Mouse (Mus musculus) urinary bladder, adult 18-20 months (tissue): ENCODE results near the gene Pdlim3.
A peak's percentile ranks its signal among the peaks of the same experiment; 100 is the strongest.
"Not testable (repeated sequence)": the region's sequence is repeated elsewhere in the genome, so short reads cannot be mapped to it uniquely, and the experiment has no call there.

Experiments
- DNase-seq, 2 experiments: peaks; one replicate each; pipeline ENCODE4 v3.0.0; 2022; ENCODE audit warnings: low spot score in 2 of 2, mixed read lengths in 2 of 2

The Pdlim3 gene

DNA sequence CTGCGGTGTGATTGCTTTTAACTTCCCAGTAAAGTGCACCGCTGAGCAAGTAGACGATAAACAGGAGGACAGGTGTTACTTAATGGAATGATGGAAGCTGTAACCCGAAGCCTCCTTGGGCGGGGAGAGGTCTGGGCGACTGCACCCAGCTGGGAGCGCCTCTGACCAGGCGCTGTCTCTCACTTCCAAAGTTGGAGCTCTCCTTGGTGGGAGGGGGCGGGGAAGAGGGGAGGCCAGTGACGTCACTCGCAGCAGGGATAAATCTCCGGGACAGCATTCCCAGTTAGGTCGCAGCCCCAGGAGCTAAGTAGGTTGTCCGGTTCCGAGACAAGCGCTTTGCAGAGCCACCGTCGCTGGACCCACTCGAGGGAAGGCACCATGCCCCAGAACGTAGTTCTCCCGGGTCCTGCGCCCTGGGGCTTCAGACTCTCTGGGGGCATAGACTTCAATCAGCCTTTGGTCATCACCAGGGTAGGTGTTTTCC lies at the start of gene Pdlim3:
TSS of gene Pdlim3 (plus strand) at position 260 of the 484 bp plus-strand sequence.
- DNase-seq = peak; percentile 21 to 35

DNA sequence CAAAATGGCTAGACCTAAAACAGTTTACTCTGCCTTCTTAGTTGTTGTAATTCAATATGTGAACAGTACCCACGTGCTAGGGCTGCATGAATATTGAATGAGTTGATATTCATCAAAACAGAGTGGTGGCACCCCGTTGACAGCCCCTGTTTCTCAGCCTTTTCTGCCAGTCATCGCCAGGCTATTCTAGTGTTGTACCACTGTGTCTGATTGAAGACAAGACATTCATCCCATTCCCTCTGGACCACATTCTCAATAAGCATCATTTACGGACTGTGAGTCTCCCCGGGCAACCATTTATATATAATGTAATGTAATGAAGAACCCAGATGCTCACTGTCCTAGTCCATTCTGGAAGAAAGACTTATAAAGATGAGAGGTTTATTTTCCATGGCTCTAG lies 42.0 kb upstream of the Pdlim3 start:
- no peak for DNase-seq

DNA sequence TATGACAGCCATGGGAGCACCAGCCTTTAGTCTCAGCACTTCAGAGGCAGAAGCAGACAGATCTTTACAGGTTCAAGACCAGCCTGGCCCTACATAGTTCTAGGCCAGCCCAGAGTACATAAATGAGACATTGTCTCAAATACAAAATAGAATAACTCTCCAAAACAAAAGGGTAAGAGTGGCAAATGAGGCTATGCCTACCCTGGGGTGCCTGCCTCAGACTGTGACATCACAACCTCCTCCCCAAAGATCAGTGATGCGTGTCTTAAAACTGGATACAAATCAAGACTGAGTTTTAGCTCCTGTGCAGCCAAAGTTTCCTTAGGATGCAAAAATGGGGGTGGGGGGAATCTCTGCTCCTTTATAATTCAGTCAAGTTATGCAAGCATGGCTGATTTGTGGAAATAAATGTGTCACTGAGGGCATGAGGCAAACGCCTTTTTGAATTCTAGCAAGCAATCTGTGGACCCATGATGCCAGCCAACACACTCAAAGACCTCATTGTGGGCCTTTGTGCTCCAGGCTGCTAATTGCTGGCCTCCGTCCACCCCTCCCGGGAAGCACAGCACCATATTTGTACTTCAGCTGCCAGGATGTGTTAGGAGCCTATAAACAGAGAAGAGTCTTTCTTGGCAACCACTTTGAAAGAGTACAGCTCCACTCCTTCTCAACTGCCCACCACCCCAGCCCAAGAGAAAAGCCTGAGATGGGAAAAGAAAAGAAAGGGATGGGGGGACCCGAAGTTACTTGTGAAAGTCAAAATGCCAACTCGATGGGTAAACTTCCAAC lies 41.0 kb upstream of the Pdlim3 start:
- no peak for DNase-seq

DNA sequence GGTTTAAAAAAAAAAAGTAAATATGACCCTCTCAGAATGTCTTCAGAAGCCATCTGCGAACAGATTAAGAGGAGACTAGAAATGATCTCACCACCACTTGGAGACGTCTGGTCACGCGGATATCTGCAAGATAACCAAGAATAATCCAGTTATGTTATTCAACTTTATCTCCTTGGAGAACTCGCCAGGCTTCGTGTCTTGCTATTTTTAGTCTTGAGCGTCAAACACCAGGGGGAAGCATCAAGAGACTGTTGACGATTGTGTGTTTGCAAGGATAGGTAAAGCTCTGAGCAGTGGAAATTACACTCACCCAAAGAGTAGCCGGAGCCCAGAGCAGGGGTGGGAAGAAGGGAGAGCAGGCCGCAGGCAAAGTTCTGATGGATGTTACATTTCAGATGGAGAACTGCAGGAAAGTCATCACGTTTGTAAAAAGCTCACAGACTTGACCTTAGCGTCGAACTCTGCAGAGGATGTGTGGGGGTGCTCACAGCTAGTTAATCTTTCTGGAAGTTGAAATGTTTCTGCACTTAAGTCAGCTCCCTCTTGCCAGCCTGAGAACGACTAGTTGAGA lies 40.3 kb upstream of the Pdlim3 start:
- no peak for DNase-seq

DNA sequence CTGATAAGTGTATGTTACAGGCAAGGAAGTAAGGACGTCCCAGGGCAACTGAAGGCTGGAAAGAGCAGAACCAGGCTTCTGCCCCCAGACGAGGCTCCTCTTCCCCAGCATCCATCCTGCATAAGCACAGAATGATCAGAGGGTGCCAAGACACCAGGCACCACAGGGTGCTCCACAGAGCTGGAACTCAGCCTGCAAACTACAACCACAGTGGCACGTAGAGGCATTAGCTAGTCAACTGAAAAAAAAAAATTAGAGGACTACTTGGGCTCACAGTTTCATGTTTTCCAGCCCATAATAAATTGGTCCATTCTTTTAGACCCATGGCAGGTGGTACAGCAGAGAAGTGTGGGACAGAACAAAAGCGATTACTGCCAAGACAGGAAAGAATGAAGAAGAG lies 39.4 kb upstream of the Pdlim3 start:
- DNase-seq = no peak

DNA sequence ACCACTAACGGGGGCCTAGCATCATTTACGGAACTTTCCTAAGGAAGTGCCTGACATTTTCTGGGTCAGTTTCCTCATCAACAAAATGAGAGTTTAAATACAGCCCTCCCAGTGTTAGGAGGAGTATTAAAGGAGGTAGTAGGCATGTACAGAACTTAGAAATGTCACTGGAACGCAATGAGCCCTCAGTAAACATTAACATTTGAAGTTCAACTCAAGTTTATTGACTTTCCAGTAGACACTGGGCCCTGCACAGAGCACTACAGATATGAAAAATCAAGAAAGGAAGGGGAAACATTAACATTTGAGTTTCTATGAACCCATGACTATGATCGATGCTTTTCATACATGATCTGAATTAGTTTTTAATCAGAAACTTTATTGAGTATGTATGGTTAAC lies 30.1 kb upstream of the Pdlim3 start:
- no peak for DNase-seq

DNA sequence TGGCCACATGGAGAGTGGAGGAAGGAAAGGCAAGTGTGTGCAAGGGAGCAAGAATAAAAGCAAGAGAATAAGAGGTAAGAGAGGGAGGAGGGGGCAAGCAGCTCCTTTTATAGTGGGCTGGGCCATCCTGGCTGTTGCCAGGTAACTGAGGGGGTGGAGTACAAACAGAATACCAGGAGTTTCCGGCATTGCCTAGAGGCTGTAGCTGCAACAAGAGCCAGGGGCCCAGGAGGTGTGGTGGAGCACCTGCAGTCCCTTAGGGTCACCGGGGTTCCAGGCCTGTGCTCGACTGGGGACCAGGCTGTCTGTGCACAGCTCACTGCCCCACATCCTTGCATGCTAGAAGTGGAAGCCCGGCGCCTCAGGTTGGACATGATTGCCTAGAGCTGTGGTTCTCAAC lies 27.5 kb upstream of the Pdlim3 start:
- DNase-seq = no peak

DNA sequence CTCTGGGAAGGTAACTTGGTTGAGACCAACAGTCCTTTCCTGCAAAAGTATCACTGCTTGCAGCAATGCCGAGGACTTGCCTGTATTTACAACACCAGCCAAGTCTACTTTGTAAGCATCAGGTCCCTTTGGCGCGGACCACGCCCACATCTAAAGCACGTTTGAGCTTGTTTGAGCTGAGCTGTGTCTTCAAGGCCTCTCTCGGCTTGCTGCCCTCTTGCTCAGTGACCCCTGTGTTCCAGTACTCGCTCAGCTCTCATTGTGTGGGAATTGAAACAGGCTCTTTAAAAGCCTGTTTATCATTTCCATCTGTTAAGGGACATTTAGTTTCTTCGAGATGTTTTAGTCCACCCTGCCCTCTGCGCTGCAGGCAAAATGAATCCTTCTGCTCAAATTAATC lies 26.9 kb upstream of the Pdlim3 start:
- DNase-seq = peak; percentile 37 to 71

DNA sequence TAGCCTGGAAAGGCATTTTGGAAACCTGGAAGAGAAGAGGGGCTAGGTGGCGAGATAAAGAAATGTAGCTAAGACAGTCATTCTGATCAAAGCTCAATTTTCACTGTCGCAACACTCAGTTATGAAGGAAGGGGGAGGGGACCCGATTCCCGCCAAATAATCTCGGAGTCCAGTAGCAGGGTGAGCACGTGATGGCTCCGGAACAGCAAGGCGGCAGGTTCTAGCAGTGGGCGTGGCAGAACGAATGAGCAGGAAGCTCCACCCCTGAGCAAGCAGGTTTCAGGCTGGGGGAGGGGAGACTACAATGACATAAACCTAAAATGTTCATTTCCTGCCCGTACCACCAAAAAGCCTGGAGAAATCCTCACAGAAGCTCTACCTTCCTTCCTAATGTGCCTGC lies 13.7 kb upstream of the Pdlim3 start:
- DNase-seq = not testable (repeated sequence)

DNA sequence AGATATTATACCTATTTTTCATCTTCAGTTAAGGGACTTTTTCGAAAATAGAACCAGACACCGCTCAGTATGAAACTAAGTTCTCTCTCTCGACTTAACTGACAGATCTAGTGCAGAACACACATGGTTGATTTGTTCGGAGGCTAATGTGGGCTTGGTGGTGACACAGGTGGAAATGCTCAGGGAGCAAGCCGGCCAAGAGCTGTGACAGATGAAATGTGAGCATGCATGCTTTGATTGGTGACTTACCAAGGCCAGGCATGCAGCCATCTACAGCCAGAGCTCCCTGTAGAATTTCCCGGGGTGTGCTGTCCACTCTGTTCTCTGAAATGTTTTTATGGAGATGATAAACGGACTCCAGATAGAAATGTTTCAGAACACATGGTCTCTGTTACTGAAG lies 13.2 kb upstream of the Pdlim3 start:
- no peak for DNase-seq

DNA sequence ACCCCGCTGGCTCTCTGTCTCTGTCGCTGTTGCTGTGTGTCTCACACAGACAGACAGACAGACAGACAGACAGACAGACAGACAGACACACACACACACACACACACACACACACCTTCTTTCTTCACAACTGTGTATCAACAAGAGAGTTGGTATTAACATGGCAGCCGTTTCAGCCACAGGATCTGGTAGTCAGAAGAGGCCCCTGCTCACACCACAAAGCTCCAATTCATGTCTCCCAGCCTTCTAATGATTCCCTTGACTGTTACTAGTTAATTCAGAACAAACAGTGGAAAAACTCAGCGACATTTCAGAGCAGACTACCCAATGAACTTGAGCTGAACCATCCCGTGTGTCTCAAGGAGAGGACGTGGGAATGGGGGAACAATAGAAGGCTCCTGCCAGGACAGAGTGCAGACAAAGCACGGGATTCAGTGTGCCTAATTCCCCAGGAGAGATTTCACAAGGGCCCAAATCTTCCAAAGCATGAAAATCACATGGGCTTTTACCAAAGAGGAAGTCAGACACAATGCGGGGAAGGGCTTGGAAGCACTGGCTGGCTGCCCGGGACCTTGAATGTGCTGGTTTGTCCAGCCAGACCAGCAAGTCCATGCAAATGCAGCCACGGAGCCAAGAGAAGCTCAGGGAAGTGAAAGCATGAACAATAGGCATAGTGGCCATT lies 10.2 kb upstream of the Pdlim3 start:
- DNase-seq = peak; percentile 67 to 79

DNA sequence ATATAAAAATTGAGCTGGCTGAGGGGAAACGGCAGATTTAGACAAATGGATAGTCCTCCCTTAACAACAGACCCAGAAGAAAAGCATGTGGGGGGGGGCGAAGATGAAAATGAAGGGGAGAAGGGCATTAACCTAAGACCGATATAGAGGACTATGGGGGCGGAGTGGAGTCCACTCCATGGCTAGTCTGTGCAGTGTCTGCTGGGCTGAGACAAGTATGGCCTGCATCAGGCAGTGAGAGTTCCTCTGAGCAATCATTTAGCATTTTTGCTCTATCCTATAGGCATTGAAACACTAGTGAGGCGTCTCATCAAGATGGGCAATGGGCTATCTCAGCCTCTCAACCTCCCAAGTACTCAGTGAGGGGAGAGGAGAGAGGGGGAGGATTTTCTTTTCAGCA lies 8.9 kb upstream of the Pdlim3 start:
- DNase-seq = no peak

DNA sequence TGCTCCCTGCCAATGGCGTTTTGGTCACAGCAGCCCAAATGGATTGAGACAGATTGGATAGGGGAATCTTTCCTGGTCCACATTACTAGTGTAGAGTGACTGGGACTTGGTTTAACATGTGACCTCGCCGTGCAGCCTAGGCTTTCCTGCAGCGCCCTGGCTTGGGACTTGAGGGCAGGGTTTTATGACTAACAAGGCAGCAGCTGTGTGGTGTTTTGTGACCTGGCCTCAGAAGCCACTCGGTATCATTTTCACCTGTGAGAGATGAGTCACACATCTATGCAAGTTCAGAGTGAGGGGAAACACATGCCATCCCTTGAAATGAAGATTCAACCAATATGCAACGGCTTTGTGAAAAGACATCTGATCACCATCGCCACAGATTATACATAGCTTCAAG lies 7.6 kb upstream of the Pdlim3 start:
- no peak for DNase-seq

DNA sequence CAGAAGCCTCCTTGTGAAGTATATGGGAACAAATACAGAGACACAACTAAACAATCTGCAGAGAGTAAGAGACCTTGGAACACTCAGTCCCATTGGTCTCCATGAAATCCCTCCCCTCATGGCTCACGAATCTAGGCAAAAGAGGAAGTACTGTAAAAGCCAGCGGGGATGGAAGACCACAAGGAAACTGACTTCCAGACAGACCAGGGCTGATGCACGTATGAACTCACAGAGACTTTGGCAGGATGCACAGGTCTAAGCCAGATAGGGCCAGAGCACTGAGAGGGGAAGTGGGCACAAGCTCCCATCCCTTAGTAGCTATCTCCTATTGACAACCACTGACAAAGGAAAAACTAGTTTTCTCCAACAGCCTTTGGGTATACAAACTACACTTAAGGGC lies 4.8 kb upstream of the Pdlim3 start:
- no peak for DNase-seq

DNA sequence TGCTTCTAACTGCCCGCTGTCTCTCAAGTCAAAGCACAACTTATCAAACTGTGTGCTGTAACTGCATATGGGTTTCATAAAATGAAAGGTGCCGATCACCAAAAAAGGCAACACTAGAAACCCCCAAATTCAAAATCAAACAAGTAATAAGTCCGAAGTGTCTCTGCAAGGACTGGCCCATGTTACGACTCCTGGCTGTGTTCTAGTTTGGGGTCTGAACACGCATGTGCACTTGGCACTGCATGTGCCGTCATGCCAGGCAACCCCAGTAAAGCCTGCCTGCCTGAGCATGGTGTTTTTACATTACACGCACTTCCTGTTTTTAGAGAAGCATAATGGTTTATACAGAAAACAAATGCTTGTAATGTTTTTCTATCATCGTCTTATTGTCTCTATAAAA lies 3.5 kb upstream of the Pdlim3 start:
- DNase-seq = no peak

DNA sequence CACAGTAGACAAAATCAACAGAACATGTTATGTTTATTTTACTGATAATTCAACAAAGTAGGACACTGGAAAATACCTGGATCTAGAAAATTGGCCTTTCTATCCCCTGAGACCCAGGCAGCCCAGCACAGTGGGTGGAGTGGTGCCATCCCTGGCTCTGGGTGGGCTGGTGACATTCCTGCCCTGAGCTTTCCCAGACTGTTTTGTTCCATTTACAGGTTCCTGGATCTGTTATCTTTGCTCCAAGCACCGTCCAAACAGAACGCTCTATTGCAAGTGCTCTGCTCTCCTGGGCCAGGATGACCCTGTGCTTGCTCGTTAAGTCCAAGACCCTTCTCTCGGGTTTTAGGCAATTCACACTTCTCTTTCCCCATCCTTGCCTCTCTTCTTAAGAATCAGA lies 1.5 kb upstream of the Pdlim3 start:
- no peak for DNase-seq

DNA sequence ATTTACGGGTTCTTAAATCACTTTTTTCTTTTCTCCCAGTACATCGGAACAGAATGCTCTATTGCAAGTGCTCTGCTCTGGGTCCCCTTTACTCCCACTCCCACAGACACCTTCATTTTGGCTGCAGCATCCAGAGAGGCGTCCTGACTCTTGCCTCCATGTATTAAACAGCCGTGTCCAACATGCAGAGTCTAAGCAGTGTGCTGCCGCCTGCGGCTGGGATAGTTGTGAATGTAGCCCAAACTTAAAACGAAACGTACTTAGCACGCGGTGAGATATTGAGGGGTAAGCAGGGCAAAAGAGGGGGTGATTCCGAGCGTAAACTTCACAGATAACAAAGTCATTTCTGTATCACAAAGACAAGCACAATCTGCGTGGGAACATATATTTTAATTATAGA lies 709 bp upstream of the Pdlim3 start:
- DNase-seq = no peak

DNA sequence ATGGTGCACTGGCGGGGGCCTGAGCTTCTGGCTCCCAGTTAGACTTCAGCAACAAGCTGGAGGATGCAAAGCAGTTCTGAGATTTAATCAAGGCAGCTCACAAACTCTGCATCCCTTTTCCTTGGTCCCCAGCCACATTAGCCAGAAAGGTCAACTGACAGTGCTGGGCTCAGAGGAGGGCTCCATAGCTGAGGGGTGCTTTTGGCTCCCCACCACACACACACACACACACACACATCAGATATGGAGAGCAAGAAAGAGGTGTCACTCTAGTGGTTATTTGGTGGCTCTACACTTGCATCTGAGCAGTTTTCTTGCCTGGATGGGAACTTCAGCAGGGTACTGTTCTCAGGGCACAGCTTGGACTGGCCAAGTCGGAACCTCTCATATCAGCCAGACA lies 514 bp downstream of the Pdlim3 start:
- no peak for DNase-seq

DNA sequence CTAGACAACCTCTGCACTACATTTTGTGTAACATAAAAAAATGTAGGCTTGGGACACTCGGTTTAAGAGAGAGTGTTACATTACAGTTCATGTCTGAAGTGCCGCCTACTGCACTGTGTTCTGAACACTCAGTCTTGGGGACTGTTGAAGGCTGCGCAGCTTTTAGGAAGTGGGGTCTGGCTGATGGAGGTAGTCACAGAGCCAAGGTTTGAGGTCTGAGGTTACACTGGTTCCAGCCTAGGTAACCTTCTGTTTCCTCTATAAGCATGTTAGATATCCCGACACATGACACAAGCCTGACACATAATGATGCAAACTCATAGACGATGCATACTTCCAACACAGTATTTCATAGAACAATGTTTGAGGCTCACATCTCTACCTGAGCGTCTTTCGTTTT lies 4.5 kb downstream of the Pdlim3 start:
- no peak for DNase-seq

DNA sequence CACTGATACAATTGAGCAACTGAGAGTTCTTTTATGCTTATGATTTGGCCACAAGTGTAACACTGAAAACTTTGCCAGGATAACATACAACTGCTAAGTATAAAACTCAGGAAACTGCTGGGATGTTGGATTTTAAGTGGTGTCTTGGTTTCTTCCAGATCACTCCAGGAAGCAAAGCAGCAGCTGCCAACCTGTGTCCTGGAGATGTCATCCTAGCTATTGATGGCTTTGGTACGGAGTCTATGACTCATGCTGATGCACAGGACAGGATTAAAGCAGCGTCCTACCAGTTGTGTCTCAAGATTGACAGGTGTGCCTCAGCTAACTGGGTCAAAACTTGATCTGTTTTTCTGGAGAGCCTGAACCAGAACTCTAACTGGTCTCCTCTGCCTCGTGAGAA lies 11.3 kb downstream of the Pdlim3 start:
- no peak for DNase-seq

DNA sequence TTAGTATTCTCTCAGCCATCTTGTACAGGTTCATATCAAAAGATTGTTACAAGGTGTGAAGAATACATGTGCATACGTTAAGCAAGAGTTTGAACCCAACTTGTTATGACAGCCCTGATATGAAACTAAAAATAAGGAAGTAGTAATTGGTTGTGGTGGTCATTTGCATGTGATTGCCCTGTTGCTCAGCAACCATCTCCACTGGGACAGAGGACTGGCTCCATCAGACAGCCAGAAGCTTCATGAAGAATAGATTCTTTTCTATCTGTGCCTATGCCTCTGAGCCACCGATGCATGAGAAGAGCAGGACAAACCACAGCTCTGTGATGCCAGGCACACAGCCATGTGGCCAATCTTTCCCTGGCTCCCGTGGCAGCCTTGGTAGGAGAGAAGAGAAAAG lies 14.5 kb downstream of the Pdlim3 start:
- DNase-seq = no peak

DNA sequence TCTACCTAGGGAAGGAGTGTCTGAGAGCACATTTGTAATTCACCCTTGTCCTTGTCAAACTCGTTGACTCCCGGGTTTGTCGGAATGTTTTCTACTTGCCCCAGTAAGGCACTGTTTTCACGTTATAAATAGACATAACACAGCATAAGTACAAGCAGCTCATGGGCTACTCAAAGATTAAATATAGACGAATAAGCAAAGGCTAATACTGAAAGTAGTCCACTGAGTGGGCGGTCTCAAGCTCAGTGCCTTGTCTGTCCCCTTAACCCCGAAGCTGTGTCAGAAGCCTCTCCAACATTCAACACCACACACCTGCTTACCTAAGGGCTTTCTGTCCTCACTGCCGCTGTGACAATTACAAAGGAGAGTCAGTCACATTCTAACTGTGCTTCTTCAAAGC lies 16.4 kb downstream of the Pdlim3 start:
- no peak for DNase-seq

DNA sequence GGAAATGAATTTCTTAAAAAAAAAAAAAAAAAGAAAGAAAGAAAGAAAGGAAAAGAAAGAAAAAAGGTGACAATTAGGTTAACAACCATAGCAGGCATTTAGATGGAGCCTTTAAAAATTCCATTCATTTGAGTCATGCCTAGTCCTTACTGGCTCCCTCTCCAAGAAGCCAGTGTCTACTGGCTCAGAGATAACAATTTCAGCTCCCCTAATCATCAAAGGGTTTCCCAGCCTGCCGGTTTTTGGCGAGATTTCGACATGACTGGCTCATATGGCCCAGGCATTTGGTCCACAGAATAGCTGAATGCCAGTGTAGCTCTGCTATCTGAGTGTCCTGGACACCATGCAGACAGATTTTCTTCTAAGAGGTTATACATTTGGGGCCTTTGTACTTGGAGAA lies 18.4 kb downstream of the Pdlim3 start:
- DNase-seq = no peak
